Mouse (Mus musculus) left cerebral cortex, adult 2 months (tissue): ENCODE measurements around the gene Ncoa6. TPM values are rescaled to one million over a fixed set of nuclear protein-coding genes. Genes with fewer than 3 reads are reported as not detected.
A peak's percentile ranks its signal among the peaks of the same experiment; 100 is the strongest.

Experiments used
- DNase-seq, 2 experiments: peaks; one replicate each; pipeline ENCODE4 v3.0.0; 2021 to 2022; ENCODE audit warnings: low spot score in 2 of 2, mixed read lengths in 1 of 2; ENCODE audit errors: extremely low spot score in 1 of 2
- H3K27ac ChIP-seq: fragments of 200-600 bp; 2 replicates; pipeline ENCODE4 v1.8.1; 2022
- H3K4me3 ChIP-seq: fragments of 200-600 bp; 2 replicates; pipeline ENCODE4 v1.8.1; 2022
- CTCF ChIP-seq: fragments of 200-600 bp; IDR thresholded peaks from 2 replicates; pipeline ENCODE4 v1.8.1; 2022; ENCODE audit warnings: antibody characterized with exemption, mild to moderate bottlenecking, moderate library complexity
- intact Hi-C: fragments of 180-260 bp; cut with DNase I; formaldehyde crosslinking; loops from one replicate; pipeline ENCODE4 v1.15.1; 2025
- long read RNA-seq, 2 experiments: library from polyadenylated mRNA; stranded (forward); transcript quantifications; one replicate each; pipeline ENCODE4 v2.0.0; 2021; ENCODE audit warnings: borderline mapping rate in 2 of 2
- total RNA-seq, 2 experiments: library from RNA; stranded (reverse); gene quantifications; 2 replicates each; pipeline ENCODE4 v1.2.3; 2021

The Ncoa6 gene
- 10 to 100 TPM; 63.2 to 68.7 TPM for total RNA-seq
- long read RNA-seq, experiment 1, full-length matches to known transcripts, result 8 of 39 reads
- long read RNA-seq, experiment 1, partial matches to known transcripts, result 6 of 39 reads
- long read RNA-seq, experiment 1, other reads (novel, unspliced or antisense), result 25 of 39 reads
- long read RNA-seq, experiment 2, full-length matches to known transcripts, result 3 of 25 reads
- long read RNA-seq, experiment 2, partial matches to known transcripts, result 10 of 25 reads
- long read RNA-seq, experiment 2, other reads (novel, unspliced or antisense), result 12 of 25 reads

- peak within 1 kb of the TSS; percentile 71 for H3K4me3 ChIP-seq
- DNase-seq, result peak; percentile 63 to 71
- TF ChIP-seq CTCF, result no peak
- peak within 1 kb of the TSS; percentile 92 for H3K27ac ChIP-seq
- intact Hi-C loops, result no loop called here
These were observed at the start of gene Ncoa6 for GRCm38 (mm10) chr2:155473570-155474088. Gene Ncoa6, minus strand, starts transcription at chr2:155473894.

- no peak for DNase-seq
- Histone ChIP-seq H3K27ac (peak overlapping the region; percentile 89), H3K4me3 (peak overlapping the region; percentile 81)
- no peak for TF ChIP-seq CTCF
- intact Hi-C loops, result loop anchor here (2.0 to 5.0 kb wide), 2 partner anchors 20 to 249 kb away; no protein-coding TSS in a partner anchor
These were observed 45.0 kb upstream of the Ncoa6 start for GRCm38 (mm10) chr2:155518531-155519270.

GRCm38 (mm10) chr2:155517455-155518423 is 44.0 kb upstream of the Ncoa6 start, which contains the start of the genes Acss2 and Ggt7:
Gene Acss2, plus strand, starts transcription at chr2:155517948.
Gene Ggt7, minus strand, starts transcription at chr2:155518237.
- DNase-seq, result peak; percentile 94 to 97
- H3K4me3 ChIP-seq, result peak within 1 kb of the TSS; percentile 81
- intact Hi-C loops, result loop anchor here (2.0 to 5.0 kb wide), 2 partner anchors 21 to 250 kb away; no protein-coding TSS in a partner anchor
- TF ChIP-seq CTCF, result peak; percentile 91
- H3K27ac ChIP-seq, result peak within 1 kb of the TSS; percentile 89

GRCm38 (mm10) chr2:155515941-155516340 is 42.2 kb upstream of the Ncoa6 start:
- peak; percentile 99 for TF ChIP-seq CTCF
- no peak overlapping the region for H3K27ac ChIP-seq
- peak; percentile 69 to 77 for DNase-seq
- no peak overlapping the region for H3K4me3 ChIP-seq
- intact Hi-C loops, result loop anchor here (1.0 to 5.0 kb wide), 3 partner anchors 68 to 251 kb away; no protein-coding TSS in a partner anchor

- Histone ChIP-seq H3K4me3 (peak overlapping the region; percentile 71), H3K27ac (peak overlapping the region; percentile 96)
- intact Hi-C loops, result loop anchor here (5.0 kb wide), 1 partner anchor 253 kb away; no protein-coding TSS in a partner anchor
- TF ChIP-seq CTCF, result peak; percentile 49
- DNase-seq, result peak; percentile 91 to 93
These were observed 41.0 kb upstream of the Ncoa6 start for GRCm38 (mm10) chr2:155514666-155515065.

- no peak for TF ChIP-seq CTCF
- DNase-seq, result peak in 1 of 2 experiments; percentile 46
- peak overlapping the region; percentile 71 for H3K4me3 ChIP-seq
- intact Hi-C loops, result no loop called here
- H3K27ac ChIP-seq, result peak overlapping the region; percentile 96
These were observed 39.8 kb upstream of the Ncoa6 start for GRCm38 (mm10) chr2:155513543-155513942.

- TF ChIP-seq CTCF, result peak; percentile 69
- peak in 1 of 2 experiments; percentile 34 for DNase-seq
- no peak overlapping the region for H3K27ac ChIP-seq
- peak overlapping the region; percentile 71; the same call in 1 of the 2 replicates for H3K4me3 ChIP-seq
- intact Hi-C loops, result no loop called here
These were observed 38.8 kb upstream of the Ncoa6 start for GRCm38 (mm10) chr2:155512479-155512878.

- TF ChIP-seq CTCF, result no peak
- peak overlapping the region; percentile 75 for H3K27ac ChIP-seq
- peak in 1 of 2 experiments; percentile 49 for DNase-seq
- intact Hi-C loops, result no loop called here
- no peak overlapping the region for H3K4me3 ChIP-seq
These were observed 34.2 kb upstream of the Ncoa6 start for GRCm38 (mm10) chr2:155507721-155508470.

- DNase-seq, result no peak
- no peak overlapping the region for H3K4me3 ChIP-seq
- intact Hi-C loops, result no loop called here
- no peak for TF ChIP-seq CTCF
- H3K27ac ChIP-seq, result no peak overlapping the region
These were observed 32.1 kb upstream of the Ncoa6 start for GRCm38 (mm10) chr2:155505811-155506210.
